Mouse (Mus musculus): ENCODE measurements around the gene Lmbr1l. TPM values are rescaled to one million over a fixed set of nuclear protein-coding genes. Genes with fewer than 3 reads are reported as not detected.

Lmbr1l gene
- polyA plus RNA-seq, 3 experiments from 2014 or later = 17.3 to 46.9 (median 39.3) TPM

GRCm38 (mm10) chr15:98869342-98870178 is 48.5 kb downstream of the Lmbr1l start:
- ATAC-seq = no peak

- no peak for ATAC-seq
Observed at GRCm38 (mm10) chr15:98868346-98869063, 49.5 kb downstream of the Lmbr1l start.

GRCm38 (mm10) chr15:98867321-98867720 is 50.7 kb downstream of the Lmbr1l start:
- ATAC-seq = peak; percentile 67

GRCm38 (mm10) chr15:98866501-98866900 is 51.5 kb downstream of the Lmbr1l start:
- no peak for ATAC-seq

- ATAC-seq = no peak
Observed at GRCm38 (mm10) chr15:98865771-98866170, 52.3 kb downstream of the Lmbr1l start.

GRCm38 (mm10) chr15:98864951-98865350 is 53.1 kb downstream of the Lmbr1l start:
- ATAC-seq = no peak

GRCm38 (mm10) chr15:98863451-98863958 is 54.5 kb downstream of the Lmbr1l start:
- ATAC-seq = no peak

GRCm38 (mm10) chr15:98861701-98862410 is 56.2 kb downstream of the Lmbr1l start:
- ATAC-seq = no peak

GRCm38 (mm10) chr15:98860921-98861320 is 57.1 kb downstream of the Lmbr1l start:
- no peak for ATAC-seq

GRCm38 (mm10) chr15:98859319-98860043 is 58.5 kb downstream of the Lmbr1l start:
- no peak for ATAC-seq

- ATAC-seq = no peak
Observed at GRCm38 (mm10) chr15:98854214-98854613, 63.8 kb downstream of the Lmbr1l start.

Other genes starting within 250 kb of the Lmbr1l start
- gene Rnd1, start 240.8 kb downstream of the Lmbr1l start, polyA plus RNA-seq (2017; shearing (Covaris generic)) = 1 to 10 TPM in 1 of 3 experiments, under 1 TPM in 2; 0.94 to 1.8 (median 0.99) TPM
- gene Ccdc65, start 210.0 kb downstream of the Lmbr1l start, polyA plus RNA-seq (2017; shearing (Covaris generic)) = not detected
- 1 to 10 TPM in 1 of 3 experiments, under 1 TPM in 1, not detected in 1; 0.62 to 1.7 TPM for gene Fkbp11, start 190.0 kb downstream of the Lmbr1l start, polyA plus RNA-seq (2017; shearing (Covaris generic))
- 10 to 100 TPM; 35.5 to 38.0 (median 37.8) TPM for gene Arf3, start 155.0 kb downstream of the Lmbr1l start, polyA plus RNA-seq (2017; shearing (Covaris generic))
- gene Wnt10b, start 140.1 kb downstream of the Lmbr1l start, polyA plus RNA-seq (2017; shearing (Covaris generic)) = under 1 TPM in 1 of 3 experiments, not detected in 2; 0.15 TPM
- under 1 TPM in 1 of 3 experiments, not detected in 2; 0.15 TPM for gene Wnt1, start 128.4 kb downstream of the Lmbr1l start, polyA plus RNA-seq (2017; shearing (Covaris generic))
- not detected for gene Ddn, start 108.7 kb downstream of the Lmbr1l start, polyA plus RNA-seq (2017; shearing (Covaris generic))
- 100 to 1,000 TPM; 119 to 137 (median 129) TPM for gene Prkag1, start 86.7 kb downstream of the Lmbr1l start, polyA plus RNA-seq (2017; shearing (Covaris generic))
- gene Kmt2d, start 47.0 kb downstream of the Lmbr1l start, polyA plus RNA-seq (2017; shearing (Covaris generic)) = 10 to 100 TPM; 18.7 to 36.4 (median 30.7) TPM
- 10 to 100 TPM in 2 of 3 experiments, 1 to 10 TPM in 1; 9.5 to 13.0 (median 10.8) TPM for gene Rhebl1, start 23.7 kb downstream of the Lmbr1l start, polyA plus RNA-seq (2017; shearing (Covaris generic))
- gene Dhh, start 19.7 kb downstream of the Lmbr1l start, polyA plus RNA-seq (2017; shearing (Covaris generic)) = under 1 TPM in 1 of 3 experiments, not detected in 2; 0.09 TPM
- gene Tuba1b, start 16.3 kb upstream of the Lmbr1l start, polyA plus RNA-seq (2017; shearing (Covaris generic)) = 100 to 1,000 TPM; 459 to 882 (median 544) TPM
- gene Gm49450, start 35.3 kb upstream of the Lmbr1l start, polyA plus RNA-seq (2017; shearing (Covaris generic)) = not detected
- gene Tuba1a, start 35.5 kb upstream of the Lmbr1l start, polyA plus RNA-seq (2017; shearing (Covaris generic)) = 100 to 1,000 TPM; 206 to 351 (median 217) TPM
- gene Tuba1c, start 111.7 kb upstream of the Lmbr1l start, polyA plus RNA-seq (2017; shearing (Covaris generic)) = 100 to 1,000 TPM in 1 of 3 experiments, 10 to 100 TPM in 2; 70.4 to 203 (median 83.7) TPM
- not detected for gene Prph, start 136.9 kb upstream of the Lmbr1l start, polyA plus RNA-seq (2017; shearing (Covaris generic))
- gene Troap, start 156.3 kb upstream of the Lmbr1l start, polyA plus RNA-seq (2017; shearing (Covaris generic)) = 1 to 10 TPM in 2 of 3 experiments, under 1 TPM in 1; 0.92 to 9.3 (median 1.1) TPM
- not detected for gene C1ql4, start 169.6 kb upstream of the Lmbr1l start, polyA plus RNA-seq (2017; shearing (Covaris generic))
- gene Dnajc22, start 174.9 kb upstream of the Lmbr1l start, polyA plus RNA-seq (2017; shearing (Covaris generic)) = not detected
- gene Spats2, start 207.7 kb upstream of the Lmbr1l start, polyA plus RNA-seq (2017; shearing (Covaris generic)) = under 1 TPM in 1 of 3 experiments, not detected in 2; 0.17 TPM